Mouse (Mus musculus): Measurements from ENCODE around the gene Eed. TPM values are rescaled to one million over a fixed set of nuclear protein-coding genes. Genes with fewer than 3 reads are reported as not detected.

Gene Eed
- polyA plus RNA-seq, 1 experiment from 2014 or later = 86.7 TPM

- 88% methylated on average over 5 of the region's 5 CpGs for WGBS
- Histone ChIP-seq H3K36me3 (peaks cover 45% of the 10 kb centered on the region), H3K27me3 (ENCODE audit: low read depth, poor library complexity, severe bottlenecking) (no peaks in the 10 kb centered on the region), H3K4me3 (no peak overlapping the region), H3K4me1 (no peaks in the 10 kb centered on the region), H3K27ac (replicated peaks) (no peak overlapping the region), H3K9me3 (replicated peaks) (no peaks in the 10 kb centered on the region)
- no peak for DNase-seq (ENCODE audit: low spot score)
Measured at GRCm38 (mm10) chr7:89916711-89917110, 64.1 kb downstream of the Eed start.

GRCm38 (mm10) chr7:89913432-89914158 is 67.2 kb downstream of the Eed start:
- no peak for DNase-seq (ENCODE audit: low spot score)
- H3K27ac ChIP-seq (replicated peaks) = no peak overlapping the region
- H3K36me3 ChIP-seq = peaks cover 25% of the 10 kb centered on the region
- H3K4me1 ChIP-seq = no peaks in the 10 kb centered on the region
- no peaks in the 10 kb centered on the region for H3K27me3 ChIP-seq (ENCODE audit: low read depth, poor library complexity, severe bottlenecking)
- H3K4me3 ChIP-seq = no peak overlapping the region
- no peaks in the 10 kb centered on the region for H3K9me3 ChIP-seq (replicated peaks)
- WGBS = 88% methylated on average over 3 of the region's 3 CpGs

DNA sequence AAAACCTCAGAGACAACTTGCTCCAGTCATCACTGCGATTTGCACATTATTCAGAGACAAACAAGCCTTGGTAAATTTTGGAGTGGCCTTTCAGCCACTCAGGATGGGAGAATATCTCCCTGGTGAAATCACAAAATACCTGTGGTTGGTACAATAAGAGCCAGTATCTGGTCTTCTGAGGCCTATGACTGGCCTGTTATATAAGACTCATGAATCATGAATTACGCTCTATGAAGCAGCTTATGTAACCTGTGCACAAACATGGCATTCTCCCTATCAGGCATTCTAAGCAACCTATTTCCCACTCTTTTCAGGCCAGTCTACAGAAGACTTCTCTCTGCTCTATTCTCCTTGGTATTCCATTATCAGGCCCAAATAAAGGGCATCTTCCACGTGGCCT is 68.4 kb downstream of the Eed start:
- 92% methylated on average over 3 of the region's 3 CpGs for WGBS
- H3K27ac ChIP-seq (replicated peaks) = no peak overlapping the region

DNA sequence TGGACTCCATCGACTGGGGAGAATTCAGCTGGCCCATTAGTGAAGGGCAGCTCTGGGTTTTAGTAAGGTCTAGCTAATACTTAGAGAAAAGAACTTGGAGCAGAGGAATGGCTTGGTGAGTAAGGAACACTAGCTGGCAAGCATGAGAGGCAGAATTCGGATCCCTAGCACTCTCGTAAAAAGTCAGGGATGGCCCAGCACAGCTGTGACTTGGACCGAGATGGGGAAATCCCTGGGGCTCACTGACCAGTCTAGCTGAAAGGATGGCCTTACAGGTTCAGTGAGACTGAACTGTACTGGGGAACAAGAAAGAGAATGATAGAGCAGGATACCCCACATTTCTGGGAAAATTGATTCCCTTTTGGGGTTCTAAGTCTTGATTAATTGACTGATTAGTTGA is 71.1 kb downstream of the Eed start:
- no peaks in the 10 kb centered on the region for H3K9me3 ChIP-seq (replicated peaks)
- no peak for DNase-seq (ENCODE audit: low spot score)
- H3K27ac ChIP-seq (replicated peaks) = no peak overlapping the region
- no peaks in the 10 kb centered on the region for H3K27me3 ChIP-seq (ENCODE audit: low read depth, poor library complexity, severe bottlenecking)
- no peaks in the 10 kb centered on the region for H3K4me1 ChIP-seq
- H3K36me3 ChIP-seq = no peaks in the 10 kb centered on the region
- 79% methylated on average over 4 of the region's 4 CpGs for WGBS
- H3K4me3 ChIP-seq = no peak overlapping the region

More for the DNA sequence above, 68.4 kb downstream of the Eed start:
- no peak overlapping the region for H3K4me3 ChIP-seq
- H3K9me3 ChIP-seq (replicated peaks) = no peaks in the 10 kb centered on the region
- H3K4me1 ChIP-seq = no peaks in the 10 kb centered on the region
- peaks cover 18% of the 10 kb centered on the region for H3K36me3 ChIP-seq
- no peaks in the 10 kb centered on the region for H3K27me3 ChIP-seq (ENCODE audit: low read depth, poor library complexity, severe bottlenecking)
- no peak for DNase-seq (ENCODE audit: low spot score)

DNA sequence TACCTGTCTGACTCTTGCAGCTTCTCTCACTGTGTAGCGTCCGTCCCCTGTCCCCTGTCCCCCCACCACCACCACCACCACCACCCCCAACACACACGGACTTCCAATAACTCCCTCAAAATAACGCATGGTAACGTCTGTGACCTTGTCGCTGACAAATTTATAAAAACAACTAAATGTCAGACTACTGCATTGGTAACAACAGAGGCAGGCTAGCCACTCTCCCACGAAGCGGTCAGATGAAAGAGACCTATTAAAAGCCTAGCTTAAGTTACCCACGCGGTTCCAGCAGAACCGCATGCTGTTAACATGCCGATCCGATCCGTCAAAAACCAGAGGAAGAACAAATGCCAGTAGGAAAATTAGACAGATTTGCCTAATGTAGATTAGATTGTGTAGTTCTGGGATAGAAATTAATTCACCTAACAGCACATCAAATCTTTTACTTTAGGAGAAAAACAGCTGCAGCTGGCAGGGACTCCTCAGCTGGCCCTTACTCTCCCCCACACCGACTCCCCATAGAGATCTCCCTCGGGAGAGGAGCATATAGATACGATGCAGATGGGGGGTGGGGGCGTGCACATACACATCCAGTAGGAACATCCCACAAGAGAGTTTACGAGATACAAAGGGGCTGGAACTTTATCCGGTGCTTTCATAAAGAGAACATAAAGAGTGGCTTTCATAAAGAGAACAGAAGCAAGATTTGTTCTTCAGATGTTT is 71.7 kb downstream of the Eed start:
- H3K27ac ChIP-seq (replicated peaks) = no peak overlapping the region
- DNase-seq (ENCODE audit: low spot score) = no peak
- H3K9me3 ChIP-seq (replicated peaks) = no peaks in the 10 kb centered on the region
- no peak overlapping the region for H3K4me3 ChIP-seq
- H3K36me3 ChIP-seq = no peaks in the 10 kb centered on the region
- whole genome bisulfite sequencing = 83% methylated on average over 20 of the region's 20 CpGs
- H3K4me1 ChIP-seq = peaks cover under 1% of the 10 kb centered on the region
- no peaks in the 10 kb centered on the region for H3K27me3 ChIP-seq (ENCODE audit: low read depth, poor library complexity, severe bottlenecking)

DNA sequence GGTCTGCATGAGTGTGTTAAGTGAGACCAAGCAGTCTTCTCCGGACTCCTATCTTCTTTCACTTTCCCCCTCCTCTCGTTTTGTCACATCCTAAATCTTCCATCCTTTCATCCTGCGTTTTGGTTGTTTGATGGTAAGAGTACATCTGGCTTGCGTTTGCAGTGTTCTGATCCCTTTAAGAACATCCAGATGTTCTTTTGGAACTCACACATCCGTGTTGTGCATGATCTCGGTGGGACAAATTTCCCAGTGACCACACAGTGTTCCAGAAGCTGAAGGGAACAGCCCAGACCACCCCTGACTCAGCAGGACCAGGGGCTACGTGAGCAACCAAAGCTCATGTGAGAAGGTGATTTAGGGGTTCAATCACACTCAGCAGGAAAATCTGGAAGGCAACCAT is 72.4 kb downstream of the Eed start:
- Histone ChIP-seq H3K4me3 (no peak overlapping the region), H3K27ac (replicated peaks) (no peak overlapping the region), H3K9me3 (replicated peaks) (no peaks in the 10 kb centered on the region), H3K4me1 (peaks cover 7% of the 10 kb centered on the region), H3K36me3 (no peaks in the 10 kb centered on the region), H3K27me3 (ENCODE audit: low read depth, poor library complexity, severe bottlenecking) (no peaks in the 10 kb centered on the region)
- 67% methylated on average over 7 of the region's 7 CpGs for WGBS
- no peak for DNase-seq (ENCODE audit: low spot score)

- DNase-seq (ENCODE audit: low spot score) = peak; percentile 73
- H3K9me3 ChIP-seq (replicated peaks) = no peaks in the 10 kb centered on the region
- peaks cover 12% of the 10 kb centered on the region for H3K4me1 ChIP-seq
- no peak overlapping the region for H3K27ac ChIP-seq (replicated peaks)
- H3K36me3 ChIP-seq = no peaks in the 10 kb centered on the region
- WGBS = 19% methylated on average over 8 of the region's 8 CpGs
- H3K4me3 ChIP-seq = no peak overlapping the region
- H3K27me3 ChIP-seq (ENCODE audit: low read depth, poor library complexity, severe bottlenecking) = no peaks in the 10 kb centered on the region
Measured at GRCm38 (mm10) chr7:89907950-89908349, 72.8 kb downstream of the Eed start.

Other genes starting within 250 kb of the Eed start
- gene Ccdc81, start 77.4 kb downstream of the Eed start, polyA plus RNA-seq (2016; fragmentation: Nextera tagmentation; extraction: Ambion mirVana) = 0.06 and 0.10 TPM in 2 replicates
- gene Hikeshi, start 39.8 kb downstream of the Eed start, polyA plus RNA-seq (2016; fragmentation: Nextera tagmentation; extraction: Ambion mirVana) = 143 and 171 TPM in 2 replicates
- gene Picalm, start 149.2 kb upstream of the Eed start, polyA plus RNA-seq (2016; fragmentation: Nextera tagmentation; extraction: Ambion mirVana) = 23.5 and 28.1 TPM in 2 replicates

Measured in midbrain, embryonic 10.5 days (tissue).